Mouse (Mus musculus): Measurements from ENCODE around the gene Chat. TPM values are rescaled to one million over a fixed set of nuclear protein-coding genes. Genes with fewer than 3 reads are reported as not detected.

The Chat gene
- total and polyA plus RNA-seq, 3 experiments, result 0.22 TPM; not detected in 2

- TF ChIP-seq POLR2AphosphoS5 (IDR thresholded peaks at IDR 0.05; ENCODE audit: insufficient replicate concordance, low read depth, low read length) (no peak), TAL1 (conservative IDR thresholded peaks at IDR 0.05; ENCODE audit: low read depth, low read length) (no peak), GATA2 (IDR thresholded peaks at IDR 0.05; ENCODE audit: borderline replicate concordance, low read depth, low read length) (no peak), GATA1 (IDR thresholded peaks at IDR 0.05; ENCODE audit: borderline replicate concordance, low read length) (no peak), CTCF (IDR thresholded peaks at IDR 0.05; ENCODE audit: low read depth, low read length) (no peak)
- H3K9me3 ChIP-seq (replicated peaks), result peaks cover 32% of the 10 kb centered on the region
- no peaks in the 10 kb centered on the region; the same call in 1 of the 2 replicates for H3K27me3 ChIP-seq (ENCODE audit: insufficient read depth, low read length)
- no peaks in the 10 kb centered on the region for H3K36me3 ChIP-seq (replicated peaks)
- H3K4me1 ChIP-seq (ENCODE audit: insufficient read depth, low read depth, low read length), result no peaks in the 10 kb centered on the region
- DNase-seq (ENCODE audit: low spot score) (no peak), ATAC-seq (ENCODE audit: extremely low read depth, insufficient number of reproducible peaks, low FRiP score, poor library complexity, severe bottlenecking) (no peak)
- H3K4me3 ChIP-seq (ENCODE audit: low read depth, low read length), result no peak within 1 kb of the TSS; the same call in 1 of the 2 replicates
Observed at GRCm38 (mm10) chr14:32464601-32465505, 936 bp downstream of the Chat start, which contains the start of gene Slc18a3. Slc18a3 (minus strand) TSS chr14:32464850.

- Histone ChIP-seq H3K4me1 (ENCODE audit: insufficient read depth, low read depth, low read length) (no peaks in the 10 kb centered on the region), H3K36me3 (replicated peaks) (no peaks in the 10 kb centered on the region), H3K4me3 (ENCODE audit: low read depth, low read length) (peak overlapping the region; percentile 0; the same call in 1 of the 2 replicates), H3K27me3 (ENCODE audit: insufficient read depth, low read length) (no peaks in the 10 kb centered on the region; the same call in 1 of the 2 replicates), H3K9me3 (replicated peaks) (peaks cover 32% of the 10 kb centered on the region)
- TF ChIP-seq GATA2 (IDR thresholded peaks at IDR 0.05; ENCODE audit: borderline replicate concordance, low read depth, low read length) (no peak), CTCF (IDR thresholded peaks at IDR 0.05; ENCODE audit: low read depth, low read length) (no peak), GATA1 (IDR thresholded peaks at IDR 0.05; ENCODE audit: borderline replicate concordance, low read length) (no peak), TAL1 (conservative IDR thresholded peaks at IDR 0.05; ENCODE audit: low read depth, low read length) (no peak), POLR2AphosphoS5 (IDR thresholded peaks at IDR 0.05; ENCODE audit: insufficient replicate concordance, low read depth, low read length) (no peak)
- ATAC-seq (ENCODE audit: extremely low read depth, insufficient number of reproducible peaks, low FRiP score, poor library complexity, severe bottlenecking), result no peak
- no peak for DNase-seq (ENCODE audit: low spot score)
Observed at GRCm38 (mm10) chr14:32463211-32464040, 2.4 kb downstream of the Chat start.

GRCm38 (mm10) chr14:32452552-32452951 is 13.2 kb downstream of the Chat start:
- H3K27me3 ChIP-seq (ENCODE audit: insufficient read depth, low read length), result no peaks in the 10 kb centered on the region; the same call in 1 of the 2 replicates
- H3K4me1 ChIP-seq (ENCODE audit: insufficient read depth, low read depth, low read length), result no peaks in the 10 kb centered on the region
- TF ChIP-seq CTCF (IDR thresholded peaks at IDR 0.05; ENCODE audit: low read depth, low read length), result no peak
- TF ChIP-seq POLR2AphosphoS5 (IDR thresholded peaks at IDR 0.05; ENCODE audit: insufficient replicate concordance, low read depth, low read length), result no peak
- TF ChIP-seq GATA2 (IDR thresholded peaks at IDR 0.05; ENCODE audit: borderline replicate concordance, low read depth, low read length), result no peak
- TF ChIP-seq GATA1 (IDR thresholded peaks at IDR 0.05; ENCODE audit: borderline replicate concordance, low read length), result no peak
- TF ChIP-seq TAL1 (conservative IDR thresholded peaks at IDR 0.05; ENCODE audit: low read depth, low read length), result no peak
- ATAC-seq (ENCODE audit: extremely low read depth, insufficient number of reproducible peaks, low FRiP score, poor library complexity, severe bottlenecking) (no peak), DNase-seq (ENCODE audit: low spot score) (no peak)
- no peaks in the 10 kb centered on the region for H3K36me3 ChIP-seq (replicated peaks)
- no peaks in the 10 kb centered on the region for H3K9me3 ChIP-seq (replicated peaks)
- H3K4me3 ChIP-seq (ENCODE audit: low read depth, low read length), result no peak overlapping the region

- no peaks in the 10 kb centered on the region for H3K4me1 ChIP-seq (ENCODE audit: insufficient read depth, low read depth, low read length)
- no peak for ATAC-seq (ENCODE audit: extremely low read depth, insufficient number of reproducible peaks, low FRiP score, poor library complexity, severe bottlenecking)
- no peak overlapping the region for H3K4me3 ChIP-seq (ENCODE audit: low read depth, low read length)
- no peaks in the 10 kb centered on the region; the same call in none of the 2 replicates for H3K27me3 ChIP-seq (ENCODE audit: insufficient read depth, low read length)
- TF ChIP-seq TAL1 (conservative IDR thresholded peaks at IDR 0.05; ENCODE audit: low read depth, low read length), result no peak
- no peak for TF ChIP-seq GATA1 (IDR thresholded peaks at IDR 0.05; ENCODE audit: borderline replicate concordance, low read length)
- no peaks in the 10 kb centered on the region for H3K9me3 ChIP-seq (replicated peaks)
- no peak for DNase-seq (ENCODE audit: low spot score)
- H3K36me3 ChIP-seq (replicated peaks), result no peaks in the 10 kb centered on the region
Observed at GRCm38 (mm10) chr14:32446989-32447388, 18.8 kb downstream of the Chat start.

- no peak overlapping the region for H3K4me3 ChIP-seq (ENCODE audit: low read depth, low read length)
- H3K4me1 ChIP-seq (ENCODE audit: insufficient read depth, low read depth, low read length), result no peaks in the 10 kb centered on the region
- H3K27me3 ChIP-seq (ENCODE audit: insufficient read depth, low read length), result no peaks in the 10 kb centered on the region; the same call in 1 of the 2 replicates
- TF ChIP-seq GATA2 (IDR thresholded peaks at IDR 0.05; ENCODE audit: borderline replicate concordance, low read depth, low read length) (no peak), POLR2AphosphoS5 (IDR thresholded peaks at IDR 0.05; ENCODE audit: insufficient replicate concordance, low read depth, low read length) (no peak), TAL1 (conservative IDR thresholded peaks at IDR 0.05; ENCODE audit: low read depth, low read length) (no peak), CTCF (IDR thresholded peaks at IDR 0.05; ENCODE audit: low read depth, low read length) (no peak), GATA1 (IDR thresholded peaks at IDR 0.05; ENCODE audit: borderline replicate concordance, low read length) (no peak)
- H3K36me3 ChIP-seq (replicated peaks), result no peaks in the 10 kb centered on the region
- DNase-seq (ENCODE audit: low spot score) (no peak), ATAC-seq (ENCODE audit: extremely low read depth, insufficient number of reproducible peaks, low FRiP score, poor library complexity, severe bottlenecking) (no peak)
- no peaks in the 10 kb centered on the region for H3K9me3 ChIP-seq (replicated peaks)
Observed at GRCm38 (mm10) chr14:32443446-32443845, 22.3 kb downstream of the Chat start.

- no peaks in the 10 kb centered on the region for H3K36me3 ChIP-seq (replicated peaks)
Observed at GRCm38 (mm10) chr14:32439744-32440143, 26.0 kb downstream of the Chat start.

More at GRCm38 (mm10) chr14:32439744-32440143, 26.0 kb downstream of the Chat start:
- TF ChIP-seq GATA2 (IDR thresholded peaks at IDR 0.05; ENCODE audit: borderline replicate concordance, low read depth, low read length), result no peak
- TF ChIP-seq CTCF (IDR thresholded peaks at IDR 0.05; ENCODE audit: low read depth, low read length), result no peak
- TF ChIP-seq TAL1 (conservative IDR thresholded peaks at IDR 0.05; ENCODE audit: low read depth, low read length), result no peak
- no peak for TF ChIP-seq POLR2AphosphoS5 (IDR thresholded peaks at IDR 0.05; ENCODE audit: insufficient replicate concordance, low read depth, low read length)
- TF ChIP-seq GATA1 (IDR thresholded peaks at IDR 0.05; ENCODE audit: borderline replicate concordance, low read length), result no peak
- H3K4me3 ChIP-seq (ENCODE audit: low read depth, low read length), result no peak overlapping the region
- H3K9me3 ChIP-seq (replicated peaks), result no peaks in the 10 kb centered on the region
- peaks cover 4% of the 10 kb centered on the region; the same call in 1 of the 2 replicates for H3K27me3 ChIP-seq (ENCODE audit: insufficient read depth, low read length)
- H3K4me1 ChIP-seq (ENCODE audit: insufficient read depth, low read depth, low read length), result no peaks in the 10 kb centered on the region
- DNase-seq (ENCODE audit: low spot score) (no peak), ATAC-seq (ENCODE audit: extremely low read depth, insufficient number of reproducible peaks, low FRiP score, poor library complexity, severe bottlenecking) (no peak)

Measured in G1E (cell line).